Mouse (Mus musculus): ENCODE results near the gene Ifngr1. TPM values are rescaled to one million over a fixed set of nuclear protein-coding genes. Genes with fewer than 3 reads are reported as not detected.

The Ifngr1 gene
- total RNA-seq, 2 experiments from 2014 or later, result 19.5 to 20.6 TPM

- intact Hi-C loops (cut with DNase I), result no loop called here
- no peak for DNase-seq (ENCODE audit: low spot score in 2 of 2)
These were observed 36.0 kb downstream of the Ifngr1 start for GRCm38 (mm10) chr10:19627748-19628147.

- intact Hi-C loops (cut with DNase I), result no loop called here
These were observed 40.0 kb downstream of the Ifngr1 start for GRCm38 (mm10) chr10:19631616-19632195.

GRCm38 (mm10) chr10:19638851-19639250 is 47.1 kb downstream of the Ifngr1 start:
- DNase-seq (ENCODE audit: low spot score in 2 of 2), result no peak
- intact Hi-C loops (cut with DNase I), result no loop called here

More at GRCm38 (mm10) chr10:19631616-19632195, 40.0 kb downstream of the Ifngr1 start:
- DNase-seq (ENCODE audit: low spot score in 2 of 2), result no peak

- no peak for DNase-seq (ENCODE audit: low spot score in 2 of 2)
- intact Hi-C loops (cut with DNase I), result no loop called here
These were observed 47.9 kb downstream of the Ifngr1 start for GRCm38 (mm10) chr10:19639630-19640029.

- no peak for DNase-seq (ENCODE audit: low spot score in 2 of 2)
- intact Hi-C loops (cut with DNase I), result no loop called here
These were observed 53.4 kb downstream of the Ifngr1 start for GRCm38 (mm10) chr10:19645119-19645518.

GRCm38 (mm10) chr10:19657426-19657825 is 65.7 kb downstream of the Ifngr1 start:
- intact Hi-C loops (cut with DNase I), result no loop called here

More at GRCm38 (mm10) chr10:19657426-19657825, 65.7 kb downstream of the Ifngr1 start:
- DNase-seq (ENCODE audit: low spot score in 2 of 2), result no peak

Other genes with a start within 250 kb of the Ifngr1 start
- not detected for gene Olig3, start 235.4 kb upstream of the Ifngr1 start, total RNA-seq (2021)
- not detected for gene Il22ra2, start 30.0 kb downstream of the Ifngr1 start, total RNA-seq (2021)
- under 1 TPM; 0.44 to 0.54 TPM for gene Il20ra, start 120.6 kb downstream of the Ifngr1 start, total RNA-seq (2021)